ENCODE assay signal across 10 mouse cellular contexts in the genomic region with DNA sequence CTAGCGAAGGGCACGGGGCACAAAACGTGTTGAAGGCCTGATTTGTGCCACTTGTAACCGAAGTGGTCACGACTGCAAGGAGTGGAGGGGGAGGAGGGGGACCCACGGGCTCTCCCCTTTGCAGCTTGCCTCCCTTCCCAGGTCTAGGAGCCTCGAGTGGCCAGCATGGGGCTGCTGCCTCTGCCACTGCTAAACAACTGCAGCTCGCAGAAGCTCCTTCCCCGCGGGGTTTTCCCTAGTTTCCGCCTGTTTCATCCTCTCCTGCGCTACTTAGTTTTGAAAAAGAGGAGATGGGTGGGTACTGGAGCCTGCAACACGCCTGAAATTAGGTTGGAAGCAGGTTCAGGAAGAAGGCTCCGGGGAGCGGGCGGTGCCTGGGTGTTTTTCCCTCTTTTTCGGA.
DNase-seq lines count a peak whose midpoint lies in the region; ATAC-seq lines count a peak whose summit lies in the region.
"Had no signal": no experiment of that assay in that cellular context is flagged by ENCODE, and none has a peak within 500 bp of the region (broad histone marks: within the 10 kb centered on the region; RNA-seq: fewer than 3 reads in every experiment).

No protein-coding gene starts in this region.

- H3K4me2 ChIP-seq in kidney, embryonic 15.5 days: 0 out of 2 replicates have a peak overlapping the region, but pooled peaks have one; percentile 60
- peak overlapping the region; percentile 71; the same call in 1 of the 2 replicates for H3K4me2 ChIP-seq in embryonic facial prominence, embryonic 14.5 days (ENCODE audit: low read depth, low read length)
- peak overlapping the region; percentile 84 for H3K4me2 ChIP-seq in hindbrain, embryonic 13.5 days
- H3K4me2 ChIP-seq in neural tube, embryonic 11.5 days (ENCODE audit: low read depth): no peak overlapping the region; the same call in 1 of the 2 replicates

- peaks cover 26% of the 10 kb centered on the region for H3K4me1 ChIP-seq in kidney, embryonic 15.5 days
- H3K4me1 ChIP-seq in embryonic facial prominence, embryonic 14.5 days (ENCODE audit: control insufficient read depth, insufficient read depth, low read length): peaks cover 10% of the 10 kb centered on the region
- H3K4me1 ChIP-seq in hindbrain, embryonic 13.5 days (replicated peaks): peaks cover 51% of the 10 kb centered on the region
- peaks cover 7% of the 10 kb centered on the region; the same call in 1 of the 2 replicates for H3K4me1 ChIP-seq in neural tube, embryonic 11.5 days (ENCODE audit: control insufficient read depth, insufficient read depth, low read length)

- 3% methylated on average over 17 of the region's 17 CpGs for WGBS in kidney, embryonic 15.5 days
- 3% methylated on average over 17 of the region's 17 CpGs for WGBS in embryonic facial prominence, embryonic 14.5 days
- 4% methylated on average over 17 of the region's 17 CpGs for WGBS in hindbrain, embryonic 13.5 days
- WGBS in neural tube, embryonic 11.5 days: 2% methylated on average over 17 of the region's 17 CpGs

- H3K9me3 ChIP-seq in kidney, embryonic 15.5 days (replicated peaks): no peaks in the 10 kb centered on the region
- H3K9me3 ChIP-seq in embryonic facial prominence, embryonic 14.5 days (ENCODE audit: control insufficient read depth, low read length): no peaks in the 10 kb centered on the region
- H3K9me3 ChIP-seq in hindbrain, embryonic 13.5 days: no peaks in the 10 kb centered on the region
- H3K9me3 ChIP-seq in neural tube, embryonic 11.5 days (ENCODE audit: control insufficient read depth, low read length): no peaks in the 10 kb centered on the region
- H3K9me3 ChIP-seq: stomach, embryonic 15.5 days had no signal

- no peak overlapping the region for H3K9ac ChIP-seq in kidney, embryonic 15.5 days
- H3K9ac ChIP-seq in embryonic facial prominence, embryonic 14.5 days (ENCODE audit: low read depth, low read length): no peak overlapping the region
- 0 out of 2 replicates have a peak overlapping the region, but pooled peaks have one; percentile 19 for H3K9ac ChIP-seq in hindbrain, embryonic 13.5 days
- no peak overlapping the region for H3K9ac ChIP-seq in neural tube, embryonic 11.5 days (ENCODE audit: low read length)
- H3K9ac ChIP-seq: stomach, embryonic 15.5 days had no signal

- no peak for ATAC-seq in kidney, embryonic 15.5 days (replicated peaks; ENCODE audit: low FRiP score)
- ATAC-seq in embryonic facial prominence, embryonic 14.5 days (ENCODE audit: low read depth): no peak
- ATAC-seq in hindbrain, embryonic 13.5 days (ENCODE audit: low FRiP score): no peak
- no peak for ATAC-seq in neural tube, embryonic 11.5 days (ENCODE audit: insufficient read depth, low FRiP score, low TSS enrichment)

- no peak for DNase-seq in kidney, postnatal 14 days
- no peak for DNase-seq in embryonic facial prominence, embryonic 14.5 days (ENCODE audit: low spot score)
- no peak for DNase-seq in neural tube, embryonic 11.5 days (ENCODE audit: low spot score)
- no peak for DNase-seq in B cell, adult 2 months
- no peak for DNase-seq in layer of hippocampus, adult 9-11 months
- DNase-seq in layer of hippocampus, adult 8-10 months (ENCODE audit: low spot score in 2 of 2): no peak
- DNase-seq: layer of hippocampus, postnatal 36 days had no signal

- no peak overlapping the region for H3K4me3 ChIP-seq in kidney, embryonic 15.5 days (replicated peaks)
- H3K4me3 ChIP-seq in embryonic facial prominence, embryonic 14.5 days (ENCODE audit: low read depth, low read length): peak overlapping the region; percentile 40; the same call in 1 of the 2 replicates
- peak overlapping the region; percentile 49 for H3K4me3 ChIP-seq in hindbrain, embryonic 13.5 days
- 0 out of 2 replicates have a peak overlapping the region, but pooled peaks have one; percentile 32 for H3K4me3 ChIP-seq in neural tube, embryonic 11.5 days (ENCODE audit: low read depth, low read length)

- H3K36me3 ChIP-seq in kidney, embryonic 15.5 days: no peaks in the 10 kb centered on the region
- H3K36me3 ChIP-seq in embryonic facial prominence, embryonic 14.5 days (ENCODE audit: control insufficient read depth, insufficient read depth, low read length): no peaks in the 10 kb centered on the region
- H3K36me3 ChIP-seq in hindbrain, embryonic 13.5 days: no peaks in the 10 kb centered on the region
- H3K36me3 ChIP-seq in neural tube, embryonic 11.5 days (ENCODE audit: control insufficient read depth, insufficient read depth, low read length): no peaks in the 10 kb centered on the region
- H3K36me3 ChIP-seq: stomach, embryonic 15.5 days had no signal

- peaks cover 93% of the 10 kb centered on the region for H3K27me3 ChIP-seq in kidney, embryonic 15.5 days
- H3K27me3 ChIP-seq in embryonic facial prominence, embryonic 14.5 days (replicated peaks; ENCODE audit: control insufficient read depth, insufficient read depth, low read length): peaks cover 81% of the 10 kb centered on the region
- H3K27me3 ChIP-seq in hindbrain, embryonic 13.5 days: peaks cover 90% of the 10 kb centered on the region
- H3K27me3 ChIP-seq in neural tube, embryonic 11.5 days (ENCODE audit: control insufficient read depth, insufficient read depth, low read length): peaks cover 73% of the 10 kb centered on the region

- no peak overlapping the region for H3K27ac ChIP-seq in kidney, embryonic 15.5 days
- no peak overlapping the region for H3K27ac ChIP-seq in embryonic facial prominence, embryonic 14.5 days (replicated peaks; ENCODE audit: low read depth, low read length)
- no peak overlapping the region for H3K27ac ChIP-seq in hindbrain, embryonic 13.5 days
- no peak overlapping the region for H3K27ac ChIP-seq in neural tube, embryonic 11.5 days (ENCODE audit: low read depth, low read length)
- H3K27ac ChIP-seq: stomach, embryonic 15.5 days had no signal
